Mouse (Mus musculus) liver, adult 2 months (tissue): ENCODE results near the gene Mdc1.

Source experiments
- CTCF ChIP-seq: fragments of 200-500 bp; IDR thresholded peaks from 2 replicates; pipeline ENCODE4 v1.5.1; 2011; ENCODE audit warnings: low read depth, low read length, control low read depth
- POLR2A ChIP-seq: fragments of 200-500 bp; IDR thresholded peaks from 2 replicates; pipeline ENCODE4 v1.6.1; 2011; ENCODE audit warnings: low read length, control low read depth; ENCODE audit not compliant: insufficient read depth; ENCODE audit errors: extremely low read depth

DNA sequence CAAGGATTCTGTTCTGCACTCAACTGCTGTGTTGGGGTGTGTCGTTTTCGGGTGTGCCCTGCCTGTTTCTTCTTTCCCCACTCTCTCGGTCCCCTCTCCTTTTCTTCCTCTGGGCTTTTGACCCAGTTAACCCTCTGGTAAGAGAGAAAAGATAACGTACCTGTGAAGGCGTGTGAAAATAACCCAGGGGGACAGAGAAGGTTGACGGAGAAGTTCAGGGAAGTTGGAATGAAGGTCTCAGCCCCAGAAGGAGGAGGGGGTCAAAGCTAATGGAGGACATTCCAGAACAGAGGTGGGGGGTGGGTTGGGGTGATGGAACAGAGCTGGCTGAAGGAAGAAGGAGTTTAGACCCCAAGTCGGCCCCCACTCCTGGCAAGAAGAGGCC is 27.6 kb downstream of the Mdc1 start:
- no peak for TF ChIP-seq POLR2A
- no peak for TF ChIP-seq CTCF
